Mouse (Mus musculus): ENCODE measurements around the gene Ramp1.

GRCm38 (mm10) chr1:91166798-91167197, 12.8 kb upstream of the Ramp1 start:
- no peak for TF ChIP-seq POLR2A (IDR thresholded peaks at IDR 0.05; ENCODE audit: insufficient read length, low read depth)
- TF ChIP-seq MYOD1 (IDR thresholded peaks at IDR 0.05; ENCODE audit: control insufficient read depth in 1 of 3, insufficient read length in 2 of 3, low read depth in 2 of 3): peak in 1 of 3 experiments; percentile 6
- no peak for TF ChIP-seq REST (IDR thresholded peaks at IDR 0.05; ENCODE audit: insufficient read depth, insufficient read length)
- no peak for TF ChIP-seq E2F4 (IDR thresholded peaks at IDR 0.05; ENCODE audit: insufficient read depth)
- TF ChIP-seq MAX (IDR thresholded peaks at IDR 0.05; ENCODE audit: low read depth): no peak
- TF ChIP-seq USF1 (IDR thresholded peaks at IDR 0.05; ENCODE audit: low read depth): no peak
- TF ChIP-seq TCF3 (IDR thresholded peaks at IDR 0.05; ENCODE audit: insufficient read length, low read depth): no peak
- TF ChIP-seq TCF12 (IDR thresholded peaks at IDR 0.05; ENCODE audit: insufficient read depth, poor library complexity, severe bottlenecking): no peak
- TF ChIP-seq SRF (IDR thresholded peaks at IDR 0.05; ENCODE audit: control insufficient read depth, insufficient read length, low read depth): no peak
- TF ChIP-seq POLR2AphosphoS2 (IDR thresholded peaks at IDR 0.05; ENCODE audit: insufficient read length, low read depth): no peak
- no peak for TF ChIP-seq MYOG (IDR thresholded peaks at IDR 0.05; ENCODE audit: control insufficient read depth in 1 of 3, insufficient read depth in 1 of 3, insufficient read length in 2 of 3, low read depth in 2 of 3)
- no peak for TF ChIP-seq CEBPB (IDR thresholded peaks at IDR 0.05; ENCODE audit: insufficient read depth, poor library complexity, severe bottlenecking)
